Mouse (Mus musculus): Measurements from ENCODE around the gene Alx1.

The Alx1 gene

GRCm38 (mm10) chr10:103029730-103030490 is at the start of gene Alx1:
Gene Alx1 (minus strand): TSS chr10:103030215.
- no peak for DNase-seq

DNA sequence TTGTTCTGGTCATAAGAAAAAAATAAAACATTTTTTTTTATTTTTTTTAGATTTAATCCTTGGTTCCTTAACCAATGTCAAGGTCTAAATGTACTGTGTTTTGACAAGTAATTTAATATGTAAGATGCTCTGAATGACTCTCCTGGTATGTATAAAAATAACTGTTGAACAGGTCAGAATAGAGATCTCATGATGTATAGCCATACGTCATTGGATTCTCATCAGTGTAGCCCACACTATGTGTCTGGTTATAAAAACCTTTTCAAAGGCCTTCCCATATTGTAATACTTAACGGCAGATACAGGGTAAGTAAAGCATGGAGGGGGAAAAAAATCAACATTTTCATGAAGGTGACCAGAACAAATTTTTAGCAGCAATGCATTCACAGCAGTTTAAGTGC is 19.6 kb upstream of the Alx1 start:
- DNase-seq = no peak

GRCm38 (mm10) chr10:103046623-103047022 is 16.6 kb upstream of the Alx1 start:
- DNase-seq = no peak

- DNase-seq = no peak
These were observed 15.0 kb upstream of the Alx1 start for GRCm38 (mm10) chr10:103045019-103045418.

DNA sequence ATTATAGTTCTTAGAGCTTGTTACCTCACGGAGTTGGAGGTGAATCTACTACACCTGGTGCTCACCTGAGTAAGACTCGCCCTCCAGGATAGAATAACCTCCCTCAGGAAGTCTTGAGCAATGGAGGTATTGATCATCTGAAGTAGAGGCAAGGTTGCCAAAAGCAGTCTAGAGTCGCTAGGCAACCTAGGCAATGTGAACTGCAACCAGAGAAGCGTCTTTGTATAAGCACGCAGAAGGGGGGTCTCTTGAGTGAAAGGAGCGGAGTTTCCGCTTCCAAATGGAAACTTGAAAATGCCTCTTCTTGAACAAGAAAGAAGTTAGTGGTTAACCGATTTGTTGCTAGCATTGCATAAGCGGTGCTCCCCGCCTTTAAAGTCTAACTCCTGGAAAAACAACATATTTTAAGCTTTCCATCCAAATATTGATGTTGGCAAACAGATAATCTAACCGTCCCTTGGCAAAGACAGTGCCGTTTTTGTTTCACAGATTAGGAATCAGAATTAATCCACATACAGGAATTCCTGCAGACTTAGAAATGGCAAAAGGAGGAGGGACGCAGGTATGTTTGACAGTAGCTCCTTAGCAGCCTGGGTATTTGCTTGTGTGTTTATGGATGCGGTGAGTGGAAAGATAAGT is 5.1 kb upstream of the Alx1 start:
- no peak for DNase-seq

DNA sequence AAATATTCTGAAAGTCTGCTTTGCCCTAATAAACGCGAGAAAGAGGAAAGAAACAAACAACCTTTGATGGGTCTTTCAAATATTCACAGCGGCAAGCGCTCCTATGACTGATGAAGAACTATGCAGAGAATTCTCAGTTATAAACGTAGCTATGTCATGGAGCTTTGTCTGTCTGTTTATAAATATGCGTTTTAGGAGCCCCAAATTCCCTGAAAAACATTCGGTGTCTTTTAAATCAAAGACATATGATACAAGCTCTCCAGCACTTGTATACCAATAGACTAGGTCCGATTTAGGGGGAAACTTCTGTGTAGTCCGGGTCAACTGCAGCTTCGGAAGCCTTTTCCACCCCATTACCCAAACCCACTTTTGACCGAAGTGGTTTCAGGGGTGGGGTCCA is 916 bp upstream of the Alx1 start:
- DNase-seq = no peak

DNA sequence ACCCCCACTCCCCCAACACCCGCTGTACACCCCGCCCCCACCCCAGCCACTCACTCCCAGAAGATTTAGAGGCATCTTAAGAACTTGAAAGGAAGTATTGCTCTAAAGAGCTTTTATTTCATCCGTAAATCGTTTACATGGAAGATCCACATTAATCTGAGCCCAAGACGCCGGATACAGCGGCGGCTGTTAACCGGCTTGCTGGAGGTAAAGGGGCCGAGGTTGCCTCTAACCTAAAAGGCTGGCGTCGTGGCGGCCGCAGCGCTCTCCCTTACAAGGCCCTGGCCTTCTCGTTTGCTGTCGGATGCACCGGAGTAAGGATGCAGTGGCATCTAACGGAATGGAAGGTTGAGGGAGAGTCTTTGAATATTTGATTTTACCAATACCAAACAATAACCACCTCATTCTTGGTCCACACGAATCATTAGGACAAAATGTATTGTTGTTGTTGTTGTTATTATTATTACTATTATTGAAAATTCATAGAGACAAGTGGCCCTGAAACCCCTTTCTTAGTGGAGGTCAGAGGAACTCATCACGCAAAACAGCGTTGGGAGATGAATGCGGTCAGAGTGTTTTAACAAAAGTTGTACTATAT is 784 bp downstream of the Alx1 start:
- DNase-seq = no peak

DNA sequence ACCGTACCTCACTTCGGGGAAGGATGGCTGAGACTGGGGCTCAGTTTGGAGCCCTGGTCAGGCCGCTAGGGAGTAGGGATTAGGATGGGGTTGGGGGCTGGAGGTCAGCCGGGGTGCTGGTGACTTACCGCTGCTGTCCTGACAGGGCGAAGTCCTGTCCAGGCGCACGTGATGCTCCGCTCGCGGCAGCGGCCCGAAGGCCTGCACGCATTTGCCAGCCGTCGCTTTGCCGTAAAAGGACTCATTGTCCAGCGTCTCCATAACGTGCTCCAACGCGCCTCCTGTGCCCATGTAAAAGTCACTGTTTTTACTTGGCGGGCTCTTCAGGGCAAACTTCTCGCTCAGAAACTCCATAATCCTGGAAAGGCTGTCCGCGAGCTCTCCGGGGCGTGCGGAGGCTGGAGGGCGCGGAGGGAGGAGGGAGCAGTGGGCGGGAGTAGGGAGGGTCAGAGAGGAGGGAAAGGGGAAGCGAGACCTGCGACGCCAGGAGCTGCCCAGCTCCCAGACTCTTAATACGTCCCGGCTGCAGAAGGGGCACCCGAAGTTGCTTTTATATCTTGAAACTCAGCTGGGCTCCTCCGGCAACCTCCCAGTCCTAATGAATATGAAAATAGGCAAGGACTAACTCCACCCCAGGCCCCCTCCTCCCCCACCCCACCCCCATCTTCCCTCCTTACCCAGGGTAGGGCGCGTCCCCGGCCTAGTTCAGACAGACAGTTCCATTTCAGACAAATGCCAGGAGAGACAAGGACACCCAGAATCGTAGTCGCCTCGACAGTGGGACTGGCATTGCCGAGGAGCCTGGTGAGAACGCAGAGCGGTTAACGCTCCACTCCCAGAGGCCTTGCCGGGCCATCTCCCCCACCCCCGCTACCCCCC is 1.5 kb downstream of the Alx1 start:
- DNase-seq = no peak

- DNase-seq = no peak
These were observed 2.1 kb downstream of the Alx1 start for GRCm38 (mm10) chr10:103027931-103028252.

- no peak for DNase-seq
These were observed 2.6 kb downstream of the Alx1 start for GRCm38 (mm10) chr10:103027226-103027930.

DNA sequence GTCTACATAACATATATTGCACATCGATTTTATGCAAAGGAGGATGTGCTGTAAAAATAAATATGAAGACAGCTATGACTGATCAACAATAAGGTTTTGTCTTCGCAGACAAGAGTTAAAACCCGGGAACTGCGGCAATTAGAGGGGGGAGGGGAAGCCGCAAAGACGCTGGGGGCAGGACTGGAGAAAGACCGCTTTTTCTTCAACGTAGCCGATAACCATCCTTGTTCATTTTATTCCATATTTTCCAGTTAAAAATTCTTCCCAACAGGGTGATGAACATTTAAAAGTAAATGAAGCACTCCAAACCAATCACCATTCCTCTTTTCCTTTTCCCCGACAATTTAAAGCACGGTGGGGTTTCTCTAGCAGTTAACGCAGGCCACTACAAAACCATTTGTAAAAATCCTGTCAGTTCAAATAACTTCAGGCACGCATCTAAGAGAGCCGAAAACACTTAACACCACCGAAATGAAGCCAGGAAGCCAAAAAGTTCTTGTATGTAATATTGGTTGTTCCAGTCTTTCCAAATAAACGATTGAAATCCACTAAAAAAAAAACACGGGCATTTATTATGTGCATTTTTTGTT is 3.3 kb downstream of the Alx1 start:
- no peak for DNase-seq

DNA sequence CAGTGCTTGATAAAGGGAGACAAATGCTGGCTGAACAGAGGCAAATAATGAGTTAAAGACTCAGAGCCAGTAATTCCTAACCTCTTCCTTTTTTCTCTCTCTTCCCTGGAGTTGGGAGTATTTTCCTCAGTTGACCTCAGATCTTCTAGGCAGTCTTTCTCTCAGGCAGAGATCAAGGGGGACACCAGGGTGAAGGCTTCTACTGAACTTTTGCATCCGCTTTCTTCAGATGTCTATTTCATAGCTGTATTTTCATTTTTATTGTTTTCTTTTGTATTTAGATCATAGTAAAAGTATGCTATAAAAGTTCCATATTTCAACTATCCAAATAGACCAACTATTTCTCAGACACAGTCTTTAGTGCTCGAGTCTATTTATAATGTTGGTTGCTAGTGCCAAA is 27.5 kb downstream of the Alx1 start:
- no peak for DNase-seq

- DNase-seq = no peak
These were observed 29.1 kb downstream of the Alx1 start for GRCm38 (mm10) chr10:103000902-103001301.

GRCm38 (mm10) chr10:102999584-102999983 is 30.4 kb downstream of the Alx1 start:
- no peak for DNase-seq

- DNase-seq = no peak
These were observed 54.9 kb downstream of the Alx1 start for GRCm38 (mm10) chr10:102975106-102975505.

DNA sequence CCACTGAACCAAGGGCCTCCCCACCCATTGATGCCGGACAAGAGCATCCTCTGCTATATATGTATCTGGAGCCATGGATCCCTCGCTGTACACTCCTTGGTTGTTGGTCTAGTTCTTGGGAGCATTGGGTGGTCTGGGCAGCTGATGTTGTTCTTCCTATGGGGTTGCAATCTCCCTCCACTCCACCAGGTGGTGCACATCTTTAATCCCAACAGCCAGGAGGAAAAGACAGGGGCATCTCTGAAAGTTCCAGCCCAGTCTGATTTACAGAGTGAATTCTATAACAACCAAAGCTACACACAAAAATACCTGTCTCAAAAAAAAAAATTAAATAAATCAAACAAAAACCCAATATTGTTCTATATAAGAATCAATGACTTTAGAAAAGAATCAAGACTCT is 70.4 kb downstream of the Alx1 start:
- no peak for DNase-seq
